Mouse (Mus musculus) right cerebral cortex, postnatal 25 days (tissue): Measurements from ENCODE around the gene Gm13695.
"Not testable (repeated sequence)": the region's sequence is repeated elsewhere in the genome, so short reads cannot be mapped to it uniquely, and the experiment has no call there.

Source experiments
- DNase-seq: peaks from one replicate; pipeline ENCODE4 v3.0.0; 2022

Gm13695 gene

DNA sequence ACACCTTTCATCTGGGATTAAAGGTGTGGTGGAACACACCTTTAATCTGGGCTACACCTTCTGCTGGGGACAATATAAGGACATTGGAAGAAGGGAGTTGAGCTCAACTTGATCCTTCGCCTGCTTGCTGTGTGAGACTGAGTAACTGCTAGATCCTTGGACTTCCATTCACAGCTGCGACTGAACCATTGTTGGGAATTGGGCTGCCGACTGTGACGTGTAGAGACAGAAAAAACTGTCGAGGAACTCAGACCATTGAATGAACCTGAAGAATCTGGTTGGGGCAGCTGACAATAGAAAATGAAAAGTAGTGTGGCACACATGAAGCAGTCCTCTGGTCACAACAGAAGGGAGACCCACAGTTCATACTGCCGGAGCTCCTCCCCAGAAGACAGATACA lies at the start of gene Gm13695:
Gm13695 (plus strand) TSS at position 301 of the 400 bp plus-strand sequence.
- DNase-seq = not testable (repeated sequence)

DNA sequence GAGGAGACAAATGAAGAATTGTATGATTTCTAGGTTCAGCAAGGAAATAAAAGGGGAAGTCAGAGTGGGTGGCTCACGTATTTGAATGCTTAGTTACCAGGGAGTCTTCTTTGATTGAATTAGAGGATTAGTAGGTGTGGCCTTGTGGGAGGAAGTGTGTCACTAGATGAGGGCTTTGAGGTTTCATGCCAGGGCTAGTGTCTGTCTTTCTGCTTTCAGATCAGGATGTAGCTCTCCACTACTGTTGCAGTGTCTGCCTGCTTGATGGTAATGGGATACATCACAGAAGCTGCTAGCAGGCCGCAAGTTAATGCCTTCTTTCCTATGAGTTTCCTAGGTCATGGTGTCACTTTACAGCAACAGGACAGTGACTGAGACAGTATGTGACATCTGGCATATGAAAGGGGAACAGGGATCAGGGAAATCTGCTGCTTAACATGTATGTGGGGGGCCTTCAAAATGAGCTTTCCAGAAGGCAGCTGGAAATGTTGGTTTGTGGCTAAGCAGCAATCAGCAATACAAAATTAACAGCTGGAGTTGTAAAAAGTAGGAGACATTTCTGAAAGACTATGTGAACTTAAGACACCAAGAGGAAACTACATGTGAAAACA lies 37.5 kb upstream of the Gm13695 start:
- DNase-seq = no peak

DNA sequence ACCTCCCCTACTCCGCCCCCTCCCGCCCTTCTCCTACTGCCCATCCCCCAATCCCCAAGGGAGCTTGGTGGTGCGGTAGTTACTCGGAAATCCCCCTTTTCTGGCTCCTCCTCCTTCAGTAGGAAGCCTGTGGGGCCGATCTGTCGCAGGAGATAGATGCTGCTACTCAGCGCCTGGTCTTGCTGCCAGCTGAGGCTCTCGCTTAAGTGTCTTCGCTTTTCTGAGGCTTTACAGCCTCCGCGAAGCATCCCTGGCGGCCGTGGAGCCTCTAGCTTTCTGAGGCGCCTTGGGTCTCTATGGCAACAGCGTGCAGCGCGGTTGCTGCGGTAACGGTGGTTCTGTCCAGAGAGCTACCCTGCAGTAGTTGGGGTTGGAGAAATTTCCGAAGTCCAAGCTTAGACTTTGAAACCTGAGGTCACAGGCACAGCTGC lies 26.2 kb upstream of the Gm13695 start, which contains the start of gene Zswim2:
Zswim2 (minus strand) TSS at position 298 of the 431 bp plus-strand sequence.
- peak; percentile 87 for DNase-seq

DNA sequence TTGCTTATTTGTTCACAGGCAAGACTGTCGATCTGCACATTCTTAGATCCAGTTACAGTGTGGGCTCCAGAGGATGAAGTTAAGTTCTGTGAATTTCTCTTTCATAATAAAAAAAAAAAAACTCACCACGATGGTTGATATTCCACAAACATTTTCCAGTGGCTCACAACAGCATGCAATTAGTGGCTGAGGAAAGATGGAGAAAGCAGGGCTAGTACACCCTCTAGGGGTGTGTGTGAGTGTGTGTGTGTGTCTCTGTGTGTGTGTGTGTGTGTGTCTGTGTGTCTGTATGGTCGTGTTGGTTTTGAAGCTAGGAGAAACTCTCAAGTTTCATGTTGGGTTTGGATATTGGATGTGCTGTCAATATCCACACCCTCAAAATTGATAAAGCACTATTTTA lies 25.7 kb upstream of the Gm13695 start:
- no peak for DNase-seq

DNA sequence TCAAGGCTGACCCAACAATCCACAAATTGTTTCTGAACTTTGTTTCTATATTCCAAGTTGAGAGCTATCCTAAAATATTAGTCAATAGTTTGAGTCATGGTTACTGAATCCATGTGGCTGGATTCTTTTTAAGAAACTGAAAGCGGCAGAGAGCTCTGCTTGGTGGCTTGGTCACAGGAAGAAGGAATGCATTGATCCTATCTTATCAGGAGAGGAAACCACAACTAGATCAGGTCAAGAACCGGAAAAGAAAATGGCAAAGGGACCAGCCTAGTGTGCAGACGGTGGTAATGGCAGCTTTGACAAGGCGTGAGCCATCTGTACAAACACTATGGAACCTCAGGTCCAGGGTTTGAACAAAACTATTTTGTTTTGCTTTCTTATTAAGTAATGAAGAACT lies 25.3 kb upstream of the Gm13695 start:
- no peak for DNase-seq

DNA sequence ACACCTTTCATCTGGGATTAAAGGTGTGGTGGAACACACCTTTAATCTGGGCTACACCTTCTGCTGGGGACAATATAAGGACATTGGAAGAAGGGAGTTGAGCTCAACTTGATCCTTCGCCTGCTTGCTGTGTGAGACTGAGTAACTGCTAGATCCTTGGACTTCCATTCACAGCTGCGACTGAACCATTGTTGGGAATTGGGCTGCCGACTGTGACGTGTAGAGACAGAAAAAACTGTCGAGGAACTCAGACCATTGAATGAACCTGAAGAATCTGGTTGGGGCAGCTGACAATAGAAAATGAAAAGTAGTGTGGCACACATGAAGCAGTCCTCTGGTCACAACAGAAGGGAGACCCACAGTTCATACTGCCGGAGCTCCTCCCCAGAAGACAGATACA lies 11.7 kb upstream of the Gm13695 start, which contains the start of gene Gm13698:
Gm13698 (plus strand) TSS at position 301 of the 400 bp plus-strand sequence.
- not testable (repeated sequence) for DNase-seq

DNA sequence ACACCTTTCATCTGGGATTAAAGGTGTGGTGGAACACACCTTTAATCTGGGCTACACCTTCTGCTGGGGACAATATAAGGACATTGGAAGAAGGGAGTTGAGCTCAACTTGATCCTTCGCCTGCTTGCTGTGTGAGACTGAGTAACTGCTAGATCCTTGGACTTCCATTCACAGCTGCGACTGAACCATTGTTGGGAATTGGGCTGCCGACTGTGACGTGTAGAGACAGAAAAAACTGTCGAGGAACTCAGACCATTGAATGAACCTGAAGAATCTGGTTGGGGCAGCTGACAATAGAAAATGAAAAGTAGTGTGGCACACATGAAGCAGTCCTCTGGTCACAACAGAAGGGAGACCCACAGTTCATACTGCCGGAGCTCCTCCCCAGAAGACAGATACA lies 5.9 kb upstream of the Gm13695 start, which contains the start of gene Gm13693:
Gm13693 (plus strand) TSS at position 301 of the 400 bp plus-strand sequence.
- DNase-seq = not testable (repeated sequence)

DNA sequence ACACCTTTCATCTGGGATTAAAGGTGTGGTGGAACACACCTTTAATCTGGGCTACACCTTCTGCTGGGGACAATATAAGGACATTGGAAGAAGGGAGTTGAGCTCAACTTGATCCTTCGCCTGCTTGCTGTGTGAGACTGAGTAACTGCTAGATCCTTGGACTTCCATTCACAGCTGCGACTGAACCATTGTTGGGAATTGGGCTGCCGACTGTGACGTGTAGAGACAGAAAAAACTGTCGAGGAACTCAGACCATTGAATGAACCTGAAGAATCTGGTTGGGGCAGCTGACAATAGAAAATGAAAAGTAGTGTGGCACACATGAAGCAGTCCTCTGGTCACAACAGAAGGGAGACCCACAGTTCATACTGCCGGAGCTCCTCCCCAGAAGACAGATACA lies 5.7 kb downstream of the Gm13695 start, which contains the start of gene Gm13696:
Gm13696 (plus strand) TSS at position 301 of the 400 bp plus-strand sequence.
- DNase-seq = not testable (repeated sequence)

DNA sequence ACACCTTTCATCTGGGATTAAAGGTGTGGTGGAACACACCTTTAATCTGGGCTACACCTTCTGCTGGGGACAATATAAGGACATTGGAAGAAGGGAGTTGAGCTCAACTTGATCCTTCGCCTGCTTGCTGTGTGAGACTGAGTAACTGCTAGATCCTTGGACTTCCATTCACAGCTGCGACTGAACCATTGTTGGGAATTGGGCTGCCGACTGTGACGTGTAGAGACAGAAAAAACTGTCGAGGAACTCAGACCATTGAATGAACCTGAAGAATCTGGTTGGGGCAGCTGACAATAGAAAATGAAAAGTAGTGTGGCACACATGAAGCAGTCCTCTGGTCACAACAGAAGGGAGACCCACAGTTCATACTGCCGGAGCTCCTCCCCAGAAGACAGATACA lies 11.5 kb downstream of the Gm13695 start, which contains the start of gene Gm13694:
Gm13694 (plus strand) TSS at position 301 of the 400 bp plus-strand sequence.
- not testable (repeated sequence) for DNase-seq

DNA sequence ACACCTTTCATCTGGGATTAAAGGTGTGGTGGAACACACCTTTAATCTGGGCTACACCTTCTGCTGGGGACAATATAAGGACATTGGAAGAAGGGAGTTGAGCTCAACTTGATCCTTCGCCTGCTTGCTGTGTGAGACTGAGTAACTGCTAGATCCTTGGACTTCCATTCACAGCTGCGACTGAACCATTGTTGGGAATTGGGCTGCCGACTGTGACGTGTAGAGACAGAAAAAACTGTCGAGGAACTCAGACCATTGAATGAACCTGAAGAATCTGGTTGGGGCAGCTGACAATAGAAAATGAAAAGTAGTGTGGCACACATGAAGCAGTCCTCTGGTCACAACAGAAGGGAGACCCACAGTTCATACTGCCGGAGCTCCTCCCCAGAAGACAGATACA lies 17.3 kb downstream of the Gm13695 start, which contains the start of gene Gm13697:
Gm13697 (plus strand) TSS at position 301 of the 400 bp plus-strand sequence.
- DNase-seq = not testable (repeated sequence)

DNA sequence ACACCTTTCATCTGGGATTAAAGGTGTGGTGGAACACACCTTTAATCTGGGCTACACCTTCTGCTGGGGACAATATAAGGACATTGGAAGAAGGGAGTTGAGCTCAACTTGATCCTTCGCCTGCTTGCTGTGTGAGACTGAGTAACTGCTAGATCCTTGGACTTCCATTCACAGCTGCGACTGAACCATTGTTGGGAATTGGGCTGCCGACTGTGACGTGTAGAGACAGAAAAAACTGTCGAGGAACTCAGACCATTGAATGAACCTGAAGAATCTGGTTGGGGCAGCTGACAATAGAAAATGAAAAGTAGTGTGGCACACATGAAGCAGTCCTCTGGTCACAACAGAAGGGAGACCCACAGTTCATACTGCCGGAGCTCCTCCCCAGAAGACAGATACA lies 23.1 kb downstream of the Gm13695 start, which contains the start of gene Gm13691:
Gm13691 (plus strand) TSS at position 301 of the 400 bp plus-strand sequence.
- not testable (repeated sequence) for DNase-seq

DNA sequence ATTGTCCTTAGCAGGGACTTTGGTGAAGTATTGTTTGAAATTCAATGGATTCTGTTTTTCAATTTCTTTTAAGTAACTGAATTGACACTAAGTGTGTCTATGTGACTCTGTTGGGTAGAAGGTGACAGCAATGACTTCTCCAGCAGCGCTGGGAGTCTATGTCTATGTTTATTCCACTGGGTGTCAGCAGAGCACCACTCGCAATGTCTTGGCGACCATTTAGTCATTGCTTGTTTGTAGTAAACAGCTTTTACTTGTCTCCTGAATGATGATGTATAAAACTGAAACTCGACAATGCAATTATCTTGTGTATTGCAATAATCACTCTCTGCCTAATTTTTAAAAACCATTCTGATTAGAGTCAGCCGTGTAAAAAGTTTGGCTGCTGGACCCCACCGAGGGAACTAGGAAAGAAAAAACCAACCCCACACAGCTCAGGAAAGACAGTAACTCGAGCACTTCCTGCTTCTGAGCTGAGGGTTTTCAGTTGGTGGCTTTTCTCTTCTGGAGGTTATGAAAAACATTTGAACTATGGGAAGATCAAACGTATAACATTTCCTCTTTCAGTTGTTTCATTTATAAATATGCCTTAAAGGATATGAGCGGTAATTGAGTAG lies 26.6 kb downstream of the Gm13695 start:
- DNase-seq = not testable (repeated sequence)

DNA sequence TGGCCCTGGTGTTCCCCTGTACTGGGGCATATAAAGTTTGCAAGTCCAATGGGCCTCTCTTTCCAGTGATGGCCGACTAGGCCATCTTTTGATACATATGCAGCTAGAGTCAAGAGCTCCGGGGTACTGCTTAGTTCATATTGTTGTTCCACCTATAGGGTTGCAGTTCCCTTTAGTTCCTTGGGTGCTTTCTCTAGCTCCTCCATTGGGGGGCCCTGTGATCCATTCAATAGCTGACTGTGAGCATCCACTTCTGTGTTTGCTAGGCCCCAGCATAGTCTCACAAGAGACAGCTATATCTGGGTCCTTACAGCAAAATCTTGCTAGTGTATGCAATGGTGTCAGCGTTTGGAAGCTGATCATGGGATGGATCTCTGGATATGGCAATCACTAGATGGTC lies 27.4 kb downstream of the Gm13695 start:
- not testable (repeated sequence) for DNase-seq

DNA sequence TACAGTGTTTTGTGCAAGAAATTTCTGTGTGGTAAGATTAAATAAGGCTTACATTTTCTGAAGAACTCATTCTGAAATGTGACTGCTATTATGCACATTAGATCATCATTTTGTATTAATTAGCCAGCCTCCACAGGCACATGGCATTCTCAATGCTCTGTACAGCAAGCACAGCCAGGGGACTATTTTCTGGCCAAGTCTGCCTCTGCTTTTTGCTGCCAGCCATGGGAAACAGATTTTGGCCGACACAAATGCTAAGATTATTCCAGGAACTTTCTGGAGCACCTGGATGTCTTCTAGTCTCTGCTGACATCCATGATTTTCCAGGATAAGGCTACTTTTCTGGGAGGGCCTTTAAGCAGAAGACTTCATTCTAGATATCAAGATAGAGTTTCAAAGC lies 41.8 kb downstream of the Gm13695 start:
- DNase-seq = no peak

DNA sequence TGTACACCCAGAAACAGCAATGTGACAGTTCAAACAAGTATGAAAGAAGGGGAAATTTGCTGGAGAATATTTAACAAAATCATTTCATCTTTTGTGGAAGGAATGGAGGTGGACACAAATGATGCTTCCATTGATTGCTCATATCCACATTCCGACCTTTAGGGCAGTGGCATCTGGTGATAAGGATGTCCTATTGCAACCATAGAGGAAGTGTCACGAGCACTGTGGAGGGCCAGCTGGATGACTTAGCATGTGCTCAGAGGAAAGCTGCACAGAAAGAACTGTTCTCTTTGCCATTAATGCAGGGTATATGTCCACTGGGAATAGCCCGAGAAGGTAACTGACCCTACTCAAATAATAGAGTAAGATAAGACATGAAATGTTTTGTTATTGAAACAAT lies 42.7 kb downstream of the Gm13695 start:
- DNase-seq = no peak

DNA sequence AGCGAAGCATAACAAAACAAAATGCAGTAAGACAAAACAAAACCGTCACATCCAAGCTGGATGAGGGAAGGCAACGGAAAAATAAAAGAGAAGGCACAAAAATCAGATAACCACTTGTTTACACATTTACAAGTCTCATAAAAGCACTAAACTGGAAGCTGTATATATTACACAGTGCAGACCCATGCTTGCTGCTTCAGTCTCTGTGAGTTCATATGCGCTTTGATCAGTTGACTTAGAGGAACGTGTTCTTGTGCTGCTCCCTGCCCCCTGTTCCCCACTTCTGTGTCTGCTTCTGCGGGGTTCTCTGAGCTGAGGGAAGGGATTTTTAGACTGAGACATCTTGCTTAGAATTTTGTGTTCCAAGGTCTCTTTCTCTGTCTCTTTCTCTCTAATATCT lies 47.5 kb downstream of the Gm13695 start:
- DNase-seq = no peak

DNA sequence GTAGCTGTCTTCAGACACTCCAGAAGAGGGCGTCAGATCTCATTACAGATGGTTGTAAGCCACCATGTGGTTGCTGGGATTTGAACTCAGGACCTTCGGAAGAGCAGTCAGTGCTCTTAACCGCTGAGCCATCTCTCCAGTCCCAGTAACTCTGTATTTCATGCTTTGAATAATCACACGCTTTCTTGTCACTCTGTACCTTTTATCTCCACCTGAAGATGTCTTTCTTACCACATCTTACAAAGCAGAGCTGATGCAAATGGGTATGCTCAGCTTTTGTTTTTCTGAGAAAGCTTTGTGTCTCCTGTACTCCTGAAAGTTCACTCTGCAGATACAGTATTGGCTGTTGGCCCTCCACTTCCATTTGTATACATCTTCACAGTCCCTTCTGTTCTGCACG lies 49.2 kb downstream of the Gm13695 start:
- not testable (repeated sequence) for DNase-seq

DNA sequence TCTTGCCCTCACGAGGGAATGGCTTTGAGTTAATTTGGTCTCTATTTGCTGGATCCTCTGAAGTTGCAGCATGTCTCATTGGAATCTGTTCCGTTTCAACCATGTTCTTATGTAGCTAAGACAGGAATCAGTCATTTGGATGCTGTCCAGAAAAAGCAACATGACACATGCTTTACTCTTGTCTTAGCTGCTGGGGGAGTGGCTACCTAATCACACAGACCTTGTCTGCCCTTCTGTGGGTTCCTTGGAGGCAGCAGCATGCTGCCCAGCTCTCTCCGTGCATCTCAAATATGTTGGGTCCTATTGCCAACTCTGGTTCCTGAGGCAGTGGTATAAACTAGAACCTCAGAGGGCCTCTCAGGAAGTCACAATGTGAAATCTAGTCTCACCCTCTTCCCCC lies 51.2 kb downstream of the Gm13695 start:
- DNase-seq = no peak
